Mouse (Mus musculus) cerebellum, adult 2 months (tissue): Measurements from ENCODE around the gene Syt16. TPM values are rescaled to one million over a fixed set of nuclear protein-coding genes. Genes with fewer than 3 reads are reported as not detected.

ENCODE experiments used
- DNase-seq, 2 experiments: peaks; one replicate each; pipeline ENCODE4 v3.0.0; 2021
- H3K27ac ChIP-seq: fragments of 200-500 bp; 2 replicates; pipeline ENCODE4 v1.5.1; 2012; ENCODE audit warnings: low read length, control low read depth, inconsistent platforms; ENCODE audit not compliant: insufficient read depth
- H3K27me3 ChIP-seq: fragments of 200-500 bp; 2 replicates; pipeline ENCODE4 v1.6.1; 2012; ENCODE audit warnings: inconsistent platforms, mild to moderate bottlenecking, low read length, moderate library complexity; ENCODE audit not compliant: control insufficient read depth, insufficient read depth
- H3K4me1 ChIP-seq: fragments of 200-500 bp; 2 replicates; pipeline ENCODE4 v1.6.1; 2011; ENCODE audit warnings: low read length; ENCODE audit not compliant: control insufficient read depth, insufficient read depth
- H3K4me3 ChIP-seq: fragments of 200-500 bp; replicated peaks from 2 replicates; pipeline ENCODE3; 2011; ENCODE audit warnings: mild to moderate bottlenecking, low read depth, low read length, control low read depth; ENCODE audit not compliant: insufficient read depth
- CTCF ChIP-seq: fragments of 200-500 bp; IDR thresholded peaks from 2 replicates; pipeline ENCODE4 v1.5.1; 2011; ENCODE audit warnings: low read depth, mild to moderate bottlenecking, control low read depth, low read length, moderate library complexity, borderline replicate concordance; ENCODE audit not compliant: insufficient read depth
- POLR2A ChIP-seq: fragments of 200-500 bp; IDR thresholded peaks from 2 replicates; pipeline ENCODE4 v1.6.1; 2011; ENCODE audit warnings: low read length, control low read depth, borderline replicate concordance; ENCODE audit not compliant: insufficient read depth
- WGBS: fragments of 180-500 bp; shearing (Covaris S2); methylation state at CpG from one replicate; pipeline ENCODE4 v1.1.7; 2018; 5-methylcytosine and 5-hydroxymethylcytosine counted together
- polyA plus RNA-seq: library from polyadenylated mRNA; depleted of rRNA; stranded (reverse); fragments of >200 nt; gene quantifications from 2 replicates; pipeline ENCODE4 v1.2.3, GENCODE M21; 2012

The Syt16 gene
- polyA plus RNA-seq, 1 experiment, result 5.5 TPM

DNA sequence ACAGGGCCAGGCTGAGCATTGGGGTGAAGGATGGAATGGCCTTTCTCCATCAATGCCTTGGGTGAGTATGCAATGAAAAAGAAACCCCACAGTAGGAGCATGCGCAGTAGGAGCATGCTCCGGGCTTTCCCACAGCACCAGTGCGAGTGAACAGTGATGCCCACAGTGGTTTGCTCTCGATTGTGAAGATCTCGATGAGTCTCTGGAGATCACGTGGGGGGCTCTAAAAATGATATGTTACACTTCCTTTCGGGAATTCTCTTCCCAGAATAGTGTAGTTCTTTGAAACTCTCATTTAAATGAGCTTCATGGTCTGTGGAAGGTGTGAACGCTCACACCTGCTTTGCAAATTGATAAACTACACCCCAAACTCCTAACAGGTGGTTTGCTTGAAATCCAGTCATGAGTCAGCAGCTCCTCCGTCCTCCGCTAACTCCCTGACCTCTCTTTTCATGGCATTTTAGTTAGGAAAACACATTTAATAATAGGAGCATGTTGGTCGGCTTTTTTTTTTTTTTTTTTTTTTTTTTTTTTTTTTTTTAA lies 190.9 kb downstream of the Syt16 start:
- DNase-seq, result no peak
- H3K4me1 ChIP-seq, result no peaks in the 10 kb centered on the region
- TF ChIP-seq POLR2A (no peak), CTCF (no peak)
- H3K4me3 ChIP-seq, result no peak overlapping the region
- WGBS, result 76% methylated on average over 11 of the region's 11 CpGs
- H3K27me3 ChIP-seq, result no peaks in the 10 kb centered on the region; the same call in 1 of the 2 replicates
- H3K27ac ChIP-seq, result no peak overlapping the region

DNA sequence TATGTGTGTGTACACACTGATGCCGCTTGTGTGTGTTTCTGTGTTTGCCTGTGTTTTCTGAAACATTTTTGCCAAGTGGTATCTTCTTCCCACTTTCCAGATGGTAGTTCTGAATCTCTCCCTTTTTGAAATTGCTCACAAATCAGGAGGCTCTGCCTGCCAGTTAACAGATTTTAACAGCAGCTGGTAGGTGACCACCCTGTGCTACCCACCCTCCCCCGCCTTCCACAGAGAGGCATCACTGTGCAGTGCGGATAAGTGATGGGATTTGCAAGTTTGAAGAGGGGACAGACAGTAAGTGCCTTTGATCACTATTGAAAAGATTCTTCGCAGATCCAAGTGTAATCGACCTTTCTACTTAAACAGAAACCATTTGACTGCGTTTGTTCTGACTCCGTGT lies 191.4 kb downstream of the Syt16 start:
- DNase-seq, result no peak
- H3K27ac ChIP-seq, result no peak overlapping the region
- TF ChIP-seq CTCF, result no peak
- no peaks in the 10 kb centered on the region for H3K4me1 ChIP-seq
- H3K4me3 ChIP-seq, result no peak overlapping the region
- no peaks in the 10 kb centered on the region; the same call in 1 of the 2 replicates for H3K27me3 ChIP-seq
- WGBS, result 17% methylated on average over 7 of the region's 7 CpGs

DNA sequence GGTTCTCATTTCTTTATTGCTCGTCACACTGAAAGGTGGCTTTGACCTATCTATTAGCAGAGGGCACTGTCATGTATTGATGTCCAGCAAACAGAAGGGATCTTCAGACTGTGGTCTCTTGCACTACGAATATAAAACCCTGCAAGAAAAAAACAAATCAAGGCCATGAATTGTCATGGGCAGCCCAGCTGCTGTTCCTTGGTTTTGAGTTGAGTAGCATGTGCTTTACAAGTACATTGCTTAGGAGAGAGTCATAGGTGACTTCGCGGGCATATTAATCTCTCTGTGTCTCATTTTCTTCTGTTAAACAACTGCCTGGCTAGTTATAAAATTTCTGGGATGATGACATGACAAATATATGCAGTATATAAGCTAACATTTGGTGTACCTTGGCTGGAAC lies 192.4 kb downstream of the Syt16 start:
- H3K27me3 ChIP-seq, result no peaks in the 10 kb centered on the region; the same call in 1 of the 2 replicates
- no peak overlapping the region for H3K27ac ChIP-seq
- 73% methylated on average over 4 of the region's 4 CpGs for WGBS

DNA sequence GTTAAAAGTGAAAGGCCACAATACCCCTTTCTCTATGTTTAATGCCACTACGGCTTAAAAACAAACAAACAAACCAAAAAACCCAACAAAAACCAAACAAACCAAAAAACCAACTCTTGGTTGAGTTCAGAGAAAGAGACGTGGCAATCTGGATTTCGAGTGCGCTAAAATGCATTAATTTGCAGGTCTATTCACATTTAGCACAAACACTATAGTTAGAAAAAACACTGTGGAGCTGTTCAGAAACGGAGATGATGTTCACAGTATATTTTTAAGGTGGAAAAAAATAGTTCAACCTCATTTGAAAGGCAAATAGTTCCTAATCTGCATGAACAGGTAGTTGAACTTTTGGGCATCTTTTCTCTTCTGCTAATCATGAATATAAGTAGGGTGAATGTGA lies 192.8 kb downstream of the Syt16 start:
- no peak overlapping the region for H3K27ac ChIP-seq
- TF ChIP-seq POLR2A (no peak), CTCF (no peak)
- no peak for DNase-seq
- no peaks in the 10 kb centered on the region; the same call in 1 of the 2 replicates for H3K27me3 ChIP-seq
- H3K4me3 ChIP-seq, result no peak overlapping the region
- no peaks in the 10 kb centered on the region for H3K4me1 ChIP-seq
- 98% methylated on average over 5 of the region's 5 CpGs for WGBS

More for the DNA sequence above, 192.4 kb downstream of the Syt16 start:
- Histone ChIP-seq H3K4me1 (no peaks in the 10 kb centered on the region), H3K4me3 (no peak overlapping the region)
- no peak for DNase-seq
- TF ChIP-seq CTCF (no peak), POLR2A (no peak)

DNA sequence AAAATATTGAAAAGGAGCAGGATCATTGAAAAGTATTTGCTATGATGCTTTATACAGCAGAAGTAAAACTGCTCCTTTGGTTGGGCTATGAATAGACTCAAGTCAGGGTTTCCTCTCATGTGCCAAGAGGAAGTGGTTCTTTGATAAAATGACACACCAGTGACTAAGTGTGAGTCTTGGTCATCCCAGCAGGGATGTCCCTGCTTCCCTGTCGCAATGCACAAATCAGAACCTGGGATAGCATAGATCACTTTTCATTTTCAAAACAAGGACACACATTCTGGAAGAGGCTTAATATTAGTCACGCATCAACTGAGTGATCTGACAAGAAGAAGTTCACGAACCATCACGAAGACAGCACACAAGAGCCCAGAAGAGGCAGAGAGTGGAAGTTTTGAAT lies 195.1 kb downstream of the Syt16 start:
- 57% methylated on average over 4 of the region's 4 CpGs for WGBS
- no peak for DNase-seq
- no peak for TF ChIP-seq POLR2A
- TF ChIP-seq CTCF, result no peak
- no peak overlapping the region for H3K27ac ChIP-seq
- H3K27me3 ChIP-seq, result no peaks in the 10 kb centered on the region; the same call in 1 of the 2 replicates
- H3K4me1 ChIP-seq, result no peaks in the 10 kb centered on the region
- H3K4me3 ChIP-seq, result no peak overlapping the region

DNA sequence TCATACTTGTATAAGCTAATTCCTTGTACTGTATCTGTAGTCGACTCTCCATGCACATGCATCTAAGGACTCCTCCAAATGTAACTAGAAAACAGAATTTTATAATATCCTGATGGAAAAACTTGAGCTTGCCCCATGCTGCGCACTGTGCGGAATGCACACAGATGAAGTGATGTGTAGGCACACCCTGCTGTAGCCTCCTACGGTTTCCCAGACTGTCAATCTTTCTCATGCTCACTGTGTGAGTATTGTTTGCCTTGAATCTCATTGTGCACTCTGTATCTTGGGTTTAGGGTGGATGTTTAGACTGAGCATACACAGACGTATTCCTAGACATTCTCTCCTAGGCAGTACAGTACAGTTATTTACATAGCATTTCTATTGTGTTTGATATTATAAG lies 203.9 kb downstream of the Syt16 start:
- Histone ChIP-seq H3K27ac (no peak overlapping the region), H3K4me3 (no peak overlapping the region), H3K27me3 (no peaks in the 10 kb centered on the region), H3K4me1 (no peaks in the 10 kb centered on the region)
- 51% methylated on average over 5 of the region's 5 CpGs for WGBS
- DNase-seq, result no peak
- TF ChIP-seq CTCF (no peak), POLR2A (no peak)

DNA sequence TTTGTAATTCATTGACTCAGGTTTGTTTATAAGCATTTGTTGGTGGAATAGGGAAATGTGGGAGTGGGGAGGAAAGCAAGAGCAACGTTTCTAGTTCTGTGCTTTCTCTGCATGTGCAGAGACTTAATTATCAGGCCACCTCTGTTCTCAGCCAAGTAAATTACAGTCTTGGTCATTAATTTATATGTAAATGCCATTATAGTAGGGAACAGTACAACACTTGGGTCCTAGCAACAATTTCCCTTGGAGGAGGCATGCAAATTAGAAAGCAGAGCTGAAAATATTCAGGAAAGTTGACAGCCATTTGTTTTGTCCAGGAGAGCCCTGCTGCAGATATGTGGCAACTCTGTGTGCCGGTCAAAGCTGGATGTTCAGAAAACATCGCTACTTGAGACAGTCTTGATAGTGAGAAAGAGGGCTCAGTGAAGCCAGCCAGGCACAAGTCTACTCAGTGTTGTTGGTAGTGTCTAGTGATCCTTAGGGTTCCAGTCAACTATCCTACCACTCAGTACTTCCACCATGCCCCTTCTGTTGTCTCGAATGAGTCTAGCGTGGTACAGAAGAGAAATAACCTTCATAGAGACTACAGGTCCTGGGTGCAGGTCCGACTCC lies 205.1 kb downstream of the Syt16 start:
- H3K4me1 ChIP-seq, result no peaks in the 10 kb centered on the region
- no peak for DNase-seq
- TF ChIP-seq CTCF (no peak), POLR2A (no peak)
- 66% methylated on average over 6 of the region's 6 CpGs for whole genome bisulfite sequencing
- H3K27ac ChIP-seq, result no peak overlapping the region
- H3K4me3 ChIP-seq, result no peak overlapping the region
- no peaks in the 10 kb centered on the region for H3K27me3 ChIP-seq

DNA sequence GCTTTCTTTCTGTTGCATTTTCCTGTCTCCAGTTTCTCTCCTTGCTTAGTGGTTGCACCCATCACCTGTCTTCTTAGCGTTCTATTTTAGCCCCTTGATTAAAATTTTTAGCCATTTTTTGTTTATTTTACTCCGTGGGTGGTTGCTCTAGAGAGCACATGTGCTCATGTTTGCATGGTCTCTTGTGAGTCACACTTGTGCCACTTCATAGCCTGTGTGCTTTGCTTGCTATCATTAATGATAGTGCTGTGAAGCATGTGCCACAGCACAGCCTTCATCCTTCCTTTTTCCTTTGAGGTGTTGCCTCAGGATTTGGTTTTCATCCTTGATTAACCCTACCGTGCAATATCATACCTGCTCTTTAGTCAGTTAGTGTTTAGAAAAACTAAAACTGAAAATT lies 214.7 kb downstream of the Syt16 start:
- WGBS, result 79% methylated on average over 3 of the region's 3 CpGs
- TF ChIP-seq CTCF (no peak), POLR2A (no peak)
- no peak overlapping the region for H3K27ac ChIP-seq

More for the DNA sequence above, 214.7 kb downstream of the Syt16 start:
- Histone ChIP-seq H3K4me3 (no peak overlapping the region), H3K4me1 (no peaks in the 10 kb centered on the region), H3K27me3 (no peaks in the 10 kb centered on the region)
- no peak for DNase-seq
